Mouse (Mus musculus): Measurements from ENCODE around the gene Six5. TPM values are rescaled to one million over a fixed set of nuclear protein-coding genes. Genes with fewer than 3 reads are reported as not detected.

The Six5 gene
- total and polyA plus RNA-seq, 3 experiments: 3.0 to 7.7 TPM; not detected in 1

GRCm38 (mm10) chr7:19109565-19109964, 15.2 kb downstream of the Six5 start:
- H3K4me3 ChIP-seq (ENCODE audit: control insufficient read depth in 1 of 2, insufficient read depth in 1 of 2, low read depth in 2 of 2, low read length in 2 of 2): no peak overlapping the region
- H3K4me1 ChIP-seq (ENCODE audit: control insufficient read depth in 1 of 2, insufficient read depth in 2 of 2, low read length in 2 of 2): peaks cover 0 to 3% of the 10 kb centered on the region in 2 experiments; a peak in 2 of 4 replicates
- H3K27me3 ChIP-seq (ENCODE audit: control insufficient read depth in 1 of 2, insufficient read depth in 2 of 2, low read length in 2 of 2): peaks cover 0 to 3% of the 10 kb centered on the region in 2 experiments; a peak in 1 of 4 replicates
- TF ChIP-seq TAL1 (IDR thresholded peaks at IDR 0.05; ENCODE audit: low read length) (no peak), ELF1 (IDR thresholded peaks at IDR 0.05; ENCODE audit: low read depth, low read length) (no peak), MAX (IDR thresholded peaks at IDR 0.05; ENCODE audit: low read length) (no peak), MAZ (IDR thresholded peaks at IDR 0.05; ENCODE audit: low read depth, low read length) (no peak), ZC3H11A (IDR thresholded peaks at IDR 0.05; ENCODE audit: low read depth, low read length) (no peak), UBTF (IDR thresholded peaks at IDR 0.05; ENCODE audit: borderline replicate concordance, insufficient read depth, low read depth, low read length) (no peak), GATA1 (IDR thresholded peaks at IDR 0.05; ENCODE audit: low read depth, low read length) (no peak), SMC3 (IDR thresholded peaks at IDR 0.05; ENCODE audit: low read depth, low read length) (no peak), MAFK (IDR thresholded peaks at IDR 0.05; ENCODE audit: borderline replicate concordance, low read depth, low read length) (no peak), RAD21 (IDR thresholded peaks at IDR 0.05; ENCODE audit: low read depth, low read length) (no peak), KAT2A (conservative IDR thresholded peaks at IDR 0.05; ENCODE audit: low read depth, low read length) (no peak), TBP (IDR thresholded peaks at IDR 0.05; ENCODE audit: low read depth, low read length) (no peak), CHD2 (IDR thresholded peaks at IDR 0.05; ENCODE audit: low read length) (no peak), ZNF384 (IDR thresholded peaks at IDR 0.05; ENCODE audit: low read depth, low read length) (no peak), HCFC1 (IDR thresholded peaks at IDR 0.05; ENCODE audit: low read depth, low read length) (no peak), POLR2A (IDR thresholded peaks at IDR 0.05; ENCODE audit: control insufficient read depth in 1 of 2, insufficient read depth in 1 of 2, low read depth in 1 of 2, low read length in 2 of 2, poor library complexity in 1 of 2) (no peak), BHLHE40 (IDR thresholded peaks at IDR 0.05; ENCODE audit: borderline replicate concordance, low read depth, low read length) (no peak)
- no peak overlapping the region for H3K27ac ChIP-seq (ENCODE audit: control insufficient read depth, low read depth, low read length)
- H3K9me3 ChIP-seq (replicated peaks; ENCODE audit: insufficient read depth, low read length): no peaks in the 10 kb centered on the region
- no peak for DNase-seq (ENCODE audit: low read depth, low spot score)
- H3K36me3 ChIP-seq (ENCODE audit: control insufficient read depth in 1 of 2, insufficient read depth in 2 of 2, low read length in 2 of 2): peaks cover 0 to 2% of the 10 kb centered on the region in 2 experiments; a peak in 1 of 4 replicates
- H3K79me2 ChIP-seq (ENCODE audit: control insufficient read depth, insufficient read depth, low read length, poor library complexity): no peaks in the 10 kb centered on the region
- no peak overlapping the region for H3K9ac ChIP-seq (ENCODE audit: control insufficient read depth, low read depth, low read length, poor library complexity, severe bottlenecking)

- Histone ChIP-seq H3K27ac (ENCODE audit: control insufficient read depth, low read depth, low read length) (no peak within 1 kb of the TSS), H3K79me2 (ENCODE audit: control insufficient read depth, insufficient read depth, low read length, poor library complexity) (peaks cover 16% of the 10 kb centered on the region), H3K27me3 (ENCODE audit: control insufficient read depth in 1 of 2, insufficient read depth in 2 of 2, low read length in 2 of 2) (no peaks in the 10 kb centered on the region), H3K36me3 (ENCODE audit: control insufficient read depth in 1 of 2, insufficient read depth in 2 of 2, low read length in 2 of 2) (peaks cover 0 to 11% of the 10 kb centered on the region in 2 experiments; a peak in 2 of 4 replicates), H3K4me3 (ENCODE audit: control insufficient read depth in 1 of 2, insufficient read depth in 1 of 2, low read depth in 2 of 2, low read length in 2 of 2) (no peak within 1 kb of the TSS), H3K4me1 (ENCODE audit: control insufficient read depth in 1 of 2, insufficient read depth in 2 of 2, low read length in 2 of 2) (peaks cover 2 to 9% of the 10 kb centered on the region in 2 experiments; a peak in 3 of 4 replicates), H3K9ac (ENCODE audit: control insufficient read depth, low read depth, low read length, poor library complexity, severe bottlenecking) (0 out of 2 replicates have a peak within 1 kb of the TSS, but pooled peaks have one; percentile 22), H3K9me3 (replicated peaks; ENCODE audit: insufficient read depth, low read length) (no peaks in the 10 kb centered on the region)
- TF ChIP-seq SMC3 (IDR thresholded peaks at IDR 0.05; ENCODE audit: low read depth, low read length) (no peak), TCF12 (IDR thresholded peaks at IDR 0.05; ENCODE audit: low read depth, low read length) (no peak), RAD21 (IDR thresholded peaks at IDR 0.05; ENCODE audit: low read depth, low read length) (no peak), POLR2AphosphoS2 (IDR thresholded peaks at IDR 0.05; ENCODE audit: low read length) (no peak), MYC (IDR thresholded peaks at IDR 0.05; ENCODE audit: low read depth, low read length) (no peak), ZKSCAN1 (IDR thresholded peaks at IDR 0.05; ENCODE audit: low read depth, low read length) (no peak), POLR2A (IDR thresholded peaks at IDR 0.05; ENCODE audit: control insufficient read depth in 1 of 2, insufficient read depth in 1 of 2, low read depth in 1 of 2, low read length in 2 of 2, poor library complexity in 1 of 2) (no peak), MAX (IDR thresholded peaks at IDR 0.05; ENCODE audit: low read length) (no peak)
- no peak for DNase-seq (ENCODE audit: low read depth, low spot score)
Observed at GRCm38 (mm10) chr7:19118028-19118771, 23.8 kb downstream of the Six5 start, which contains the start of gene Gm4969. Gene Gm4969, minus strand, starts transcription at chr7:19118368.
